Mouse (Mus musculus) kidney, adult 11 months (tissue): ENCODE results near the gene Ttc28.

Source experiments
- DNase-seq: peaks from one replicate; pipeline ENCODE4 v3.0.0; 2022

Ttc28 gene

DNA sequence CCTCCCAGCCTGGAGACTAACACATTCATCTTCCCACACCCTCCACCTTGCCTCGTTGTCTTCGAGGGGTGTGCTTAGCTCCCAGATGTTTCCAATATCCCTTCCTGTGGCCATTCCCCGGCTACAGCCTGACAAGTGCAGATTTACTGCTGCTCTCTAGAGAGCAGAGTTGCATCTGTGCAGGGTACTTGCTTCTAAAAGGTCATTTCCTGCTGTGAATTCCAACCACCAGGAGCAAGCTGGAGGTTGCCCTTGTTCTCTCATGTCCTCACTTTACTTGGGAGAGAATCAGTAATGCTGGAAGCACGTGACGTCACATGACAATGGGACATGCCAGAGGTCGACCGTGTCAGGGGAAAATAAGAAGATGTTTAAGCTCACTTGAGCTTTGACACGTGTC is 131.7 kb downstream of the Ttc28 start:
- peak; percentile 53 for DNase-seq

DNA sequence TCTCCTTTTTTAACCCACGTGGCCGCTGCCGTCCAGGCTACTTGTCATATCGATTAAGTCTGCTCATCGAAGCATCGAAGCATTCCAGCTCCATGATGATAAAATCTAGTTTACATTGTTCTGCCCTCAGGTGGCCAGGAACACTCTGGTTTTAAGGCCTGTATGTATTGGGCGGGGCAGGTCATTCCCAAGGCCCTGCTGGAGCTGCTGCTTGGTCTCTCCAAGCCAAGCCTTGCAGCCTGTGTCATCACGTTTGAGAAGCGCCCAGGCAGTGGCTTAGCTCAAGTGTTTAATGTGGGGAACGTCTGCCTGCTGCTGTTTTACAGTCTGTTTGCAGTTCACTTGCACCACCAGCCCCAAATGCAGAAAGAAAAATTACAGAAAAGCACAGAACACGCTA is 132.5 kb downstream of the Ttc28 start:
- no peak for DNase-seq

DNA sequence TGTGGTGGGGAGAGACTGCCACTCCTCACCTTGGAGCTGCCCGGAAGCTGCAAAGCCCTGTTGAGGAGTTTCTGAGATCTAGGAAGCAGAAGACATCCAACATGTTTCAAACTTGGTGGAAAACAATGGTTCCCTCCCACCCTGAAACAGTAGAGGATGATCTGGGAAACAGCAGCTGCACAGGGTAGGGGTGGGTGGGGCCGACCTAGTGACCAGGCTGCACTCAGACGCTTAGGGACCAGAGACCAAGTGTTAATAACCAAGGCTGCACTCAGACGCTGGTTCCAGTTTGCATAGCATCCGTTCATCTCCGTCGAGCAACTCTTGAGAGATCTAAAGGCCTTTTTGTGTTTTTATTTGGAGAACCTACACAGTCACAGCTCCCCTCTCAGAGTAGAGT is 133.0 kb downstream of the Ttc28 start:
- no peak for DNase-seq

DNA sequence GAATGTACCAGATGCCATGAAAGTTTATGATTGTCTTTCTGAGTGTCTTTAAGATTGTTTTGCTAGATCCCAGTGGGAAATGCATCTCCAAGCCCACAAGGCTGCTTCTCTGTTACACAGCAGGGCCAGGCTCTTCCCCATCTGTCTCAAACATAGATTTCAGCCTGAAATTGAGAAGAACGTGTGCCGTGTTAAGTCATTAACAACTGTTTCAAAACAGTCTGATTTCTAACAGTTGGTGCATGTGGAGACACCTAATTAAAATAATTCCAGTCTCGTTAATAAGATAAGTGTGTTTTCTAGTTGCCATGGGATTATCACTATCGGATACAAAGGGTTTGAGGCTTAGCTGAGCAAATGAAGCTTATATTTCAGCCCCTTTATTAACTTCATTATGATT is 135.4 kb downstream of the Ttc28 start:
- no peak for DNase-seq

DNA sequence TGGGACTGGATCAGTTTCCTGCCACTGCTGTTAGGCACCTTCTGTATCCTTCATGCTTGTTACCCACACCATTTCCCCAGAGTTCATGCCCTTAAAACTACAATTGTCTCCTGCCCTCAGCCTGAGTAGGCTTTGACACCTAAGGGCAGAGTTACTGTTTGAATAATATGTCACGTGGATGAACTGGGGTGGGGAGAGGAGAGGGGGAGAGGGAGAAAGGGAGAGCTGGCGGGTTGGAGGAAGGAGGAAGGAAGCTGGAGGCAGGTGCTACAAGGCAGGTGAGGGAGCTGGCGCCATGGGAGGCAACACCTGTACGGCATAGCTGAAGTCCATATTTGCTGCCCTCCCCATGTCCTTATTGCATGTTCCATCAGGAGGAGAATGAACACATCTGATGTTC is 137.7 kb downstream of the Ttc28 start:
- no peak for DNase-seq

DNA sequence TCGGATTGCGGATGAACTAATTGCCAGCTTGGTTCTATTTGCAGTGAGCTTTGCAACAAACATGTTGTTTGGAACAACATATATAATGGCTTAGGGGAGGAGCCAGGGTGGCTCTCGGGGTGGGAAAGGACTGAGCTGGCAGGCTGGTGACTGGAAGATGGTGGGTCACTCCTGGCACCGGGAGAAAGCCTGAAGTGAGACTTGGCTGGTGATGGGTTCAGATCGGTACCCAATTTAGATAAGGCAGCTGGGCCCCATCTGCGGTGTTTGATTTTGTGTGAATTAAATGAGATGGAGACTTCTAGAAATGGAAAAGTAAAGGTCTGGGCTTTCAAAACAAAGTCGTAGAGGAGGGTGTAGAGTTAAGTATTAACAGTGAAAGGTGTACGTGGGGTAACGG is 142.7 kb downstream of the Ttc28 start:
- DNase-seq = no peak

DNA sequence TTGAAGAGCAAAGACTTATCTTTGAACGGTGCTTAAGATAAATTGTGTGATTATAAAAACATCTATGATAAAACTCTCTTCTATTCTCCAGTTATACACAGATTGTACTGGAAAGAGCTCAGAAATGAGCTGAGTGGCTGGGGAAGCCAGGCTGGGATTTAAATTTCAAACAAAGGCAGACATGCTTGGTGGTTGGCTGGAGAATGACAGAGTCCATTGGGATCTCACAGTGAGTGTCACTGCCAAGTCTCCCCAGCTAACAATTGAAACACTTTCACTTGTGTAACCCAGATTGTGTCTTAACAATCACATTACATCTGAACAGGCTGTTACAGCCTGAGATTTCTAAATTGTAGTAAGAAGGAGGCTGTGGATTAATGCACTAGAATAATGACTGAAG is 143.3 kb downstream of the Ttc28 start:
- no peak for DNase-seq

DNA sequence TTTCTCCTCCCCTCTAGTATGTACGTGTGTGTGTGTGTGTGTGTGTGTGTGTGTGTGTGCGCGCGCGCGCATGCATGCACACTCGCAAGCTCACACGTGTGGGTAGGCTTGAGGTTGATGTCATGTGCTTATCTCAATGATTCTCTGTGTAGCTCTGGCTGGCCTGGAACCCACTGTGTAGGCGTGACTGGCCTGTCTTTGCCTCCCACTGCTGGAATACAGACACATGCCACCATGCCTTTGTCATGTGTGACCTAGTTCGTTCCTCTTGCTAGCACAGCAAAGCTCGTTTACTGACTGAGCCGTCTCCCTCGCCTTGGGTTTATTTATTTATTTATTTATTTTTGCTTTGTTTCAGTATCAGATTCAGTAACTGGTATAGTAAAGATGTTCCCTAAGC is 145.0 kb downstream of the Ttc28 start:
- DNase-seq = no peak

DNA sequence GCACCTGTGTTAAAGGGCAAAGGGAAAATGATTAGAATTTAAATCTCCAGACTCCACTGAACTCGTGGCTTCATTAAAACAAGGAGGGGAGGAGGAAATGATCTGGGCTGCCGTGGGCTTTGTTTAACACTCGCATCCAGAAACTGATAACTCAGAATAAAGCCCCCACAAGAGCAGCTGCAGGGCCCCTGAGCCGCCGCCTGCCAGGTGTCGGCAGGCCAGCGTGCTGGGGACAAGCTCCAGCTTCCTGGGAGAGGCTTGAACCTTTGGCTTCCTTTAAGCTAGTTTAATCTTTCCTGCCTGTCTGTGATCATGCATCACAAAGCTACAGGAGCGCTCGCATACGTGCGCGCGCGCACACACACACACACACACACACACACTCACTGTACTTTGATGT is 145.9 kb downstream of the Ttc28 start:
- no peak for DNase-seq

DNA sequence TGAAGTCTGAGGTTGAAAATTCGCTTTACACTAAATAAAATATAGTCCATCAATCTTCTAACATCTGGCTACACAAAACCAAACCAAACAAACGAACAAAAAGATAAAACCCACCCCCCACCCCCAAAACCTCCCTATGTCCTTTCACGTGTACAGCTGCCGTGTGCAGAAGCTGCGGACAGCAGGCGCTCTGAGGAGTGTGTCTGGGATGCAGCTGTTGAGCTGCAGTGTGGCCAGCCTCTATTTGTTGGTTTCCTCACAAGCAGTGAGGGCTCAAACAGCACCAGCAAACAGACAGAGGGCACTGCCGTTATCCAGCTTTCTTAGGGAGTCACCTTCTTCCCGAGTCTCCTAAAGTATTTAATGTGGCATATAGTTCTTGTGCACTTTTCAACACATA is 146.6 kb downstream of the Ttc28 start:
- DNase-seq = no peak

DNA sequence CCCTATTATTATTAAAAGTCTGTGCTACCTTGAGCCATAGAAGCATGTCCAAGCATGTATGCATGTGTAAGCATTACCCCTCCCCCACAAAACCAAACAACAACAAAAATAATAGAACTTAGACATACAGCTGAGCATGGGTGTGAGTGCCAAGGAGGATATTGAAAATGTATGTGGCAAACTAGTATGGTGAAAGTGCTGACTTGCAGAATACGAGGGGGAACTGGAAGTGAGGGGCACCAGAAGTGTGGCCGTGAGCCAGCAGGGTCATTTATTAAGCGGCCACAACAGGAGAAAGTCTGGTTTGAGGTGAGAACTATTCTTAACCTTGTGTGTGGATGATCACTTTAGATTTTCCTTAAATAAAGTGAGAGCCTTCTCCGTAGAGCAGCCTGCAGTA is 148.7 kb downstream of the Ttc28 start:
- DNase-seq = no peak

DNA sequence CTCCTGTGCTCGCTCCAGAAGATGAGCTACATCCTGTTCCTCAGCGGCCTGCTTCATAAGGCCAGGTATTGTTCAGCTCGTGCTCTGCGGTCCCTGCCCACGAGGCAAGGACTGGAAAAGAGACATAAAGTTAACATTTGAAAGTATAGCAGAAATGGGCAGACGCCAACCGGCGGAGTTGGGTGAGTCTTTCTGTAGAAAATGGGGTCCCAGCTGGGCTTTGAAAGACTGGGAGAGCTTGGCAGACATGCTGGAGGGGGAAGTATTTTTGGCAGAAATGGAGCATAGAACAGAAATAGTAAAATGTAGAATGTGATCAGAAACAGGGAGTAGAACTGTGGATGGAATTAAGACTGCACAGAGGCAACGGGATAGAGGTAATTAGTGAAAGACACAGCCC is 149.3 kb downstream of the Ttc28 start:
- no peak for DNase-seq

DNA sequence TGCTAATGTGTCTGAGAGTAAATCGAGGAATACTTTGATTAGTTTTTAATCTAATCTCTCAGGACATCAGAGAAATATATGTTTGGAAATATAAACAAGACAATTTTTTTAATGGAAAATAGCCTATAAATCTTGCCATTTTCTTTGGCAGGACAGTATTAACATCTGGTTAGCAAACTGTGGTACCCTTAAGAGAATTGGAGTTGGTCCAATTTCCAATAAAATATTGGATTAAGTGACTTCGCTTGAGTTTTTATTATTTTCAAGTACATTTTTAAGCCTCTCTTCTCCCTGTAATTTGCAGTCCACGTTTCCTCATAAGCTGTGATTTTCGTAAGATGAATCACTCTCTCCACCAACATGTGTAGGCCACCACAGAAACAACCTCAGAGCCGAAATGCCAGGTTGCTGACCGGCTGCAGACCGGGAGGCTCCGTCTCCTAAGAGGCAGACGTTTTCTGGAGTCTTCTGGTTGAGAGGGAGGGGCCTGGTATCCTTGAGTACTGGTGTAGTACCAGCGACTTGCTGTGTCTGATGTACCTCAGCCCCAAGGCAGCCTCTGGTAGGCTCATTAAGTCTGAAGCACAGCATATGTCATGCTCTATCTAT is 153.2 kb downstream of the Ttc28 start:
- DNase-seq = no peak

DNA sequence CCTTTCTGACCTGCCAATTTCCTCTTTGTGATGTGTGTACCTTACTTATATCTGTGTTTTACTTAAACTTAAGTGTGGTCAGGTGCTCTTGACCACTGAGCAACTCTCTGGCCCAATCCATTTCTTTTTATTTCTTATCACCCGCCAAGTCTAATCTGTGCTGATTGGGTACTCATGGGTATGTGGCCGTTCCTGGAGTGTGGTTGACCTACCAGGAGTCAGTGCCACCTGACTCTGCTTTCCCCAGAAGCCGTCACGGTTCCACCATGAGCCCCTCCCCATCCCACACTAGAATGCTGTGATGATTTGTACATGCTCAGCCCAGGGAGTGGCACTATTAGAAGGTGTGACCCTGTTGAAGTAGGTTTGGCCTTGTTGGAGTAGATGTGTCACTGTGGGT is 153.9 kb downstream of the Ttc28 start:
- no peak for DNase-seq

DNA sequence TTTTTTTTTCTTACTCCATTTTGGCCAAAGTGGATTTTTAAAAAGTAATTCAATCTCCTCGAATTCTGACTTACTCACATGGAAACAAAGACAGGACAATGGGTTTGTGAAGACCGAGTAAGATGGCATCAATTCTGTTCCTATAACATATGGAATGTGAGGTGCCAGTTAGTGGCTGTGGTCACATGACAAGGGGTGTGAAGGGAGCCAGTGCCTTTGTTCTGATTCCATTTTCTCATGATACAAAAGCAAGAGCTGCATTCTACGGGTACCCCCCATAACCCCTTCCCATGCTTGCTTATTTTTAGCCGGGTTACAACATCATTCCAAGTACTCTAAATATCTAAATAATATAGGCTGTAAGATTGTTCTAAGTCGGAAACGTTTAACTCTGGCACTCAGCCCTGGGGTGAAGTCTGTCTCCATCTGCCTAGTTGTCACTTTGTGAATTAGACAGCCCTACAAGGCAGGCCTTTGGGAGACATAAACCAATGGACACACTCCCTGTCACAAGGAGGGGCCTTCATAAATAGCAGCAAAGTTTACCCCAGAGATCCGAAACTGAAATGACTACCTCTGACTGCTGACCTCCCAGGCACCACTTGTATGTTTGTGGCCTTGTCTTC is 157.6 kb downstream of the Ttc28 start:
- no peak for DNase-seq

DNA sequence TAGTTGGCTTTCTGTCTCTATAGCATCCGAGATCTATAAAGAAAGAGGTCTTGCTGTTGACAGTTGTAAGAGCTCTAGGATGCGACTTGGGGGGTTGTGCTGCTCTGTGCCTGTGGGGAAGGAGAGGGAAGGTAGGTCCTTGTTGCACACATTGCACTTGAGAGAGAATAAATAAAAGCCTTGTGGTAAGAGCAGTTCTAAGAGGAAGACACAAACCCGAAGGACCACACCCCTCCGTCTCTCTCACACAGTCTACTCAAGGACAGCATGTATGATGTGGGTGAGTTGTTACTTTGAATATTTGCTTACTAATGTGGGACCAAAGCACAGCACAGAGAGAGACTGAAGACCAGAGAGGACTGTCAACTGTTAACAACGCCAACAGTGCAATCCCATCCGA is 160.2 kb downstream of the Ttc28 start:
- DNase-seq = no peak

DNA sequence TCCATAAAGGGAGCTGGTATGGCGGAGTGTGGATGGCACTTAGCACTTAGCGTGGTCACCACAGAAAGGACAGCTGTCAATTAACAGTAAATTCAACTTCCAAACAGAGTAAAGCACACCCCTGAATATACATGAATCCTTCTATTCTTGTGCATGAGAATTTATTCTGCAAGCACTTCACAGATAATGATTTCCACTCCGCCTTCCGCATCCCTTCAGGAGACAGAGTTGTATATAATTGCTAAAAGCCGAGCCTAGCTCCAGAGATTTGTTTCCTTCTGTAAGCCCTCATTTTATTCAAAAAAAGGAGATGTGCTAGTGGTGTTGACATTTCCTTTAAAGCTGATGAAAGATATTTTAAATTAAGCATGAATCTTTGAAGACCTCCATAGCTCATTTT is 162.3 kb downstream of the Ttc28 start:
- DNase-seq = no peak

DNA sequence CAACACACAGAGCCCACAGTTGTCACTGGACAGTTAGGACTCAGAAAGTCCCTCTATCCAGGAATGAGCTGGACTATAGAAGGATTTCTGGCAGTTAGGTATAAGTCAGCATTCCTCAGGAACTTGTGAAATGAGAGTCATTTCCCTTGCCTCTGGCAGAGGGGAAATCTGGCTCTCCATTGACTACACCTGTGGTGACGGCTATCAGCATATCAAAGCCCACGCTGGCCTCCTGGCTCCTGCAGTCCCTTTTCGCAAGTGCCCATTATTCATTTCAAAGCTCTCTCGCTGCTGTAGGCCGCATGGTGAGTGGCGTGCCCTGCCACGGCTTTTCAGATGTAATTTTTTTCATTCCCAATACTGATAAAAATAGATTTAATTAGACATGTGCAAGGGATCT is 164.6 kb downstream of the Ttc28 start:
- no peak for DNase-seq

DNA sequence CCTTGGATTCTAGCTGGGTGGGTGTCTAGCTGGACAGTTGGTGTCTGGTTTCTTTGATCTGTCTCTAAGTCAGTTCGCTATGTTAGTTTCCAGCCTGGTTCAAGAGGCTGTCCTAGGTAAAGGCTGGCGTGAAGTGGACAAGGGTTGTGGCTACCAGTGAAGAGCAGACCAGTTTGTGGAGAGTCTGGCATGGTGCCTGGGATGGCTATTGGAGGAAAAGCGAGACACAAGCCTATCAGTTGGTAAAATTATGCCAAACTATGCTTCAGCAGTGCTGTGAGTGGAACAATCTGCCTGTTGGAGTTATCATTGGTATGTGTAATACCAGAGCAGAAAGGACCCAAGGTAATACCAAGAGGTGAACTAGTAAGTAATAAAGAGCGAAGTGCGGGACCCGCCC is 166.8 kb downstream of the Ttc28 start:
- no peak for DNase-seq

DNA sequence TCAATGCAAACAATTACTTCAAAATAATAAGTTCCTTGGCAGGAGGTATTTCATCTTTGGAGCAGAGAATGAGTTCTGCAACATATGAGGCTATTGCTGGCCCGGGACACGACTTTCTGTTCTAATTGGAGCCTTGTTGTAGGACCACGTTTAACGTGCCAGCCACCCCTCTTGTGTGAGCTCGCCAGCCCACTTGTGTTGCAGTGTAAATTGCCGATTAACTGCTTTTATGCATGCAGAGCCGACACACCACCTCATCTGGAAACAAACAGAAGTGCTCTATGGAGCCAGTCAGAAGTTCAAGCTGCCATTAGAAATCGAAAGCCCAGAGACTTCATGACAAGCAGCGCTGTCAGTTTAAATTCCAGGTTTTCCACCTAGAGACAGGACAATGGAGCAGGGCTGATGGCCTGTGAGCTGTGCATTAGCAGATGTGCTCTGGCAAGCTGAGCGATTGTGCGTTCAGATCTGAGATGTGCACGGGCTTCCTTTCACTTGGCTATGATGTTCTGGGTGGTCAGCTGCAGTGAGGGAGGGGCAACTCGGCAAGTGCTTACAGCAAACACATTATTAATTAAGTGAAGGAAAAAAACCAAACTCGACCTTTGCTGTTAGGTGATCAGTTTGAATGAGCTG is 167.4 kb downstream of the Ttc28 start:
- no peak for DNase-seq

DNA sequence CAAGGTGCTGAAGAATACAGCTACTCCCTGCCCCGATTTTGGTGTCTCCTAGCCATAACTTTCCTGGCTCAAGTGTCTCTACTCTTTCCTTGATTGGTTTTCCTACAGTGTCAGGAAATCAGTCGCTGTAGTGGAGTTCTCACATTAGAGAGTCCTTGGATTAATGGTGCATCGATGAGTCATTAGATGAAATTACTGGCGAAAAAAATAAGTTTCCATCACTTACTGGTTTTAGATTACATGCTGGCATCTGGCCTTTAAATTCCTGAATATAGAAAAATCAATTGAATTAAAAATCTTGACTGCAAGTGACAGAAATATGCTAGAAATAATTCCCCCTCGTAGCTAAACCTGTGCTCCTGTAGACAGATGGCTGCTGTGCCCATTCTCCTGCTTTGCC is 168.4 kb downstream of the Ttc28 start:
- no peak for DNase-seq

DNA sequence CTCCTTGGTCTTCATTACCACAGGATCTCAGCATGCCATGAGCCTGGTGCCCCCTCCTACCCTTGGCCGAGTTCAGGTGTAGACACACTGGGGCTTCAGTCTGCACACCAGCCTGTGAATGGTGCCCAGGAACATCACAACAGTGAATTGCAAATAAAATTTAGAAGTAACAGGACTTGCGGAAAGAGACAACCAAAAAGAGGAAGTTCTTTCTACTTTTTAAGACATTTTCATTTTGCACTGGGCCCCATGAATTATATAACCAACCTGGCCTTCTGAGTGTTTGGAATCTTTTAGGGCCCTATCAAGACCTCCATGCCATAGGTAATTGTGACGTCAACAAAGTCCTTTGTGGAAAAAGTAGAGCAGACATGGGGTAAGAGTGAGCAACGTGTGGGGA is 170.0 kb downstream of the Ttc28 start:
- no peak for DNase-seq

DNA sequence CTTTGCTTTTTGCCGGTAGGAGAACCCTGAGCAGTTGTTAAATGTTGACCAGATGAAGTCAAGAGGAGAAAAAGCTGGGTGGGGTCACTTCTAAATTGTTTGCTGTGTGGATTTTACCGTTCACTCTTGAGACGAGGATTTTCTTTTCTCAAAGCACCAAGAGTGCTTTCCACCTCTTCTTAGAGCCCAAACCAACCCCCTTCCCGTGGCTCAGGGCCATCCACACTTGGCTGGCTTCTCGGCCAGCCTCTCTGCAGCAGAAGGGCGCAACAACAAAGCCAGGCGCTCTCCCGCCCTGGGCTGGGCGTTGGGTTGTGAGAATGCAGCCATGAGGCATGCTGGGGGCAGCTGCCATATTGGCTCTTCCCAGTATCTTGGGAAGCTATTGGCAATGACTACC is 170.5 kb downstream of the Ttc28 start:
- DNase-seq = no peak

DNA sequence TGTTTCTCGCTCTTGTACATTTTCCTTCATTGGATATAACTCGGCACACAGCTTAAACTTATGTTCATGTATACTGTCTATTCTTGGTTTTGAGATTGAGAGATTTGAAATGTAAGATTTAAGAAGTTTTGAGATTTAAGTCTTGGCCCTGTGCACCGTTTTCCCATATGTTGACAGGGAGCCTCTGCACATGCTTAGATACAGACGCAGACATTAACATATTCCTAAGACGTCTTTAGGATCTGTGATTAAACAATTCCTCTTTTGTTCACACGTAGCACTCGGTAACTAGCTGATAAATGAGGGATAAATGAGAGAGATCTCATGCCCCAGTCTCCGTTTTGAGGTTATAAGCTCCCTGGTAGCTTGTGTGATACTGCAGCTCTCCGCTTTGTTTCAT is 174.8 kb downstream of the Ttc28 start:
- DNase-seq = no peak

DNA sequence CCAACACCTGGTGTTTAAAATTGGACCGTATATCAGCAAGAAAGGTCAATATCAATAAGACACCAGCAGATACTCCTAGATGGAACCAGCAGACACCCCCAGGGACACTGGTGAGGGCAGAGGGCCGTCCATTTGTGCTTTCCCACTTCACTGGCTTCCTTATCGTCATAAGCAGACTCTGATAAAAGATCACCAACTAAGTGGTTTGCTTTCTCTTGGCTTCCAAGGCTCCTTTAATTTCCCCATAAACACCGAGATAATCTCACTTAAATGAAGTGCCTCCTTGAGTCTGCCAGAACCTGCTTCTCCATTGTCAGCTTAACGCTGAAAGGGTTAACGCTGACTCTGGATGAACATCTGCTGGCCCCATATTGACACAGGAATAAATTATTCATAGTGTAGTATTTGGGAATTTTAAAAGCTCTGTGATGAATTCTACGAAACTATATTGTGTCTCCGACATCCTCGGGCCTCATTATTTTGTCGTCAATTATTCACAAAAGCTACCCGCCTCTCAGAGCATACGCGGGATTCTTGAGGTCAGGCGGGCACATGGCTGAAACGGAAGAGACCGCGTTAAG is 175.3 kb downstream of the Ttc28 start:
- no peak for DNase-seq
